Mouse (Mus musculus) cerebellum, adult 2 months (tissue): ENCODE results near the gene Fmnl2. TPM values are rescaled to one million over a fixed set of nuclear protein-coding genes. Genes with fewer than 3 reads are reported as not detected.

Source experiments
- DNase-seq, 2 experiments: peaks; one replicate each; pipeline ENCODE4 v3.0.0; 2021
- H3K27ac ChIP-seq: fragments of 200-500 bp; 2 replicates; pipeline ENCODE4 v1.5.1; 2012; ENCODE audit warnings: low read length, control low read depth, inconsistent platforms; ENCODE audit not compliant: insufficient read depth
- H3K27me3 ChIP-seq: fragments of 200-500 bp; 2 replicates; pipeline ENCODE4 v1.6.1; 2012; ENCODE audit warnings: inconsistent platforms, mild to moderate bottlenecking, low read length, moderate library complexity; ENCODE audit not compliant: control insufficient read depth, insufficient read depth
- H3K4me1 ChIP-seq: fragments of 200-500 bp; 2 replicates; pipeline ENCODE4 v1.6.1; 2011; ENCODE audit warnings: low read length; ENCODE audit not compliant: control insufficient read depth, insufficient read depth
- H3K4me3 ChIP-seq: fragments of 200-500 bp; replicated peaks from 2 replicates; pipeline ENCODE3; 2011; ENCODE audit warnings: mild to moderate bottlenecking, low read depth, low read length, control low read depth; ENCODE audit not compliant: insufficient read depth
- CTCF ChIP-seq: fragments of 200-500 bp; IDR thresholded peaks from 2 replicates; pipeline ENCODE4 v1.5.1; 2011; ENCODE audit warnings: low read depth, mild to moderate bottlenecking, control low read depth, low read length, moderate library complexity, borderline replicate concordance; ENCODE audit not compliant: insufficient read depth
- POLR2A ChIP-seq: fragments of 200-500 bp; IDR thresholded peaks from 2 replicates; pipeline ENCODE4 v1.6.1; 2011; ENCODE audit warnings: low read length, control low read depth, borderline replicate concordance; ENCODE audit not compliant: insufficient read depth
- WGBS: fragments of 180-500 bp; shearing (Covaris S2); methylation state at CpG from one replicate; pipeline ENCODE4 v1.1.7; 2018; 5-methylcytosine and 5-hydroxymethylcytosine counted together
- polyA plus RNA-seq: library from polyadenylated mRNA; depleted of rRNA; stranded (reverse); fragments of >200 nt; gene quantifications from 2 replicates; pipeline ENCODE4 v1.2.3, GENCODE M21; 2012

Gene Fmnl2
- polyA plus RNA-seq, 1 experiment: 25.3 TPM

- no peak for TF ChIP-seq POLR2A
- no peak for TF ChIP-seq CTCF
- no peak overlapping the region for H3K4me3 ChIP-seq
- H3K27ac ChIP-seq: no peak overlapping the region
- 62% methylated on average over 2 of the region's 2 CpGs for WGBS
- no peaks in the 10 kb centered on the region for H3K27me3 ChIP-seq
- DNase-seq: no peak
- H3K4me1 ChIP-seq: peaks cover 3% of the 10 kb centered on the region; the same call in 1 of the 2 replicates
Measured at GRCm38 (mm10) chr2:52887281-52887680, 29.6 kb downstream of the Fmnl2 start.

GRCm38 (mm10) chr2:52891115-52891514, 33.5 kb downstream of the Fmnl2 start:
- no peaks in the 10 kb centered on the region for H3K27me3 ChIP-seq
- no peak for TF ChIP-seq POLR2A
- no peak for TF ChIP-seq CTCF
- no peak overlapping the region for H3K4me3 ChIP-seq
- no peak overlapping the region for H3K27ac ChIP-seq
- peaks cover 11% of the 10 kb centered on the region for H3K4me1 ChIP-seq
- DNase-seq: no peak
- WGBS: 75% methylated on average over 8 of the region's 8 CpGs

DNA sequence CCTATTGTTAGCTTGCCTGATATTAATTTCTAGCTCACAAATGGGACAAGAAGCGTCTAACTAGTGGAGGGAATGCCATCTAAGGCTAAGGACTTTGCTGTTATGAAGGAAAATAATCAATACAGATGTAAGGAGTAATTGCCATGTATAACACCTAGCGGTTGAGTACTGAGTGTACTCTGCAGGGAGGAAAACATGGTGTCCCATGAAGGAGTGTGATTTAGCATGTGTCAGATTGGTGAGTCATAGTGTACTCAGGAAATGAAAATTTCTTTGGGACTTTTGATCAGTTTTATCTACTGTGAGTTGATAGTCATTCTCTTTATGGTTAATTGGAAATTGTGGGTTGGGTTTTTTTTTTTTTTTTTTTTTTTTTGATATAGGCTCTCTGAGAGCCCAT, 34.1 kb downstream of the Fmnl2 start:
- Histone ChIP-seq H3K4me3 (no peak overlapping the region), H3K27me3 (no peaks in the 10 kb centered on the region), H3K4me1 (peaks cover 11% of the 10 kb centered on the region), H3K27ac (no peak overlapping the region)
- WGBS: 93% methylated on average over 2 of the region's 2 CpGs
- TF ChIP-seq POLR2A (no peak), CTCF (no peak)
- DNase-seq: no peak

- 41% methylated on average over 6 of the region's 6 CpGs for WGBS
- H3K4me1 ChIP-seq: peaks cover 8% of the 10 kb centered on the region
- DNase-seq: peak in 1 of 2 experiments; percentile 41
Measured at GRCm38 (mm10) chr2:52894983-52895621, 37.4 kb downstream of the Fmnl2 start.

DNA sequence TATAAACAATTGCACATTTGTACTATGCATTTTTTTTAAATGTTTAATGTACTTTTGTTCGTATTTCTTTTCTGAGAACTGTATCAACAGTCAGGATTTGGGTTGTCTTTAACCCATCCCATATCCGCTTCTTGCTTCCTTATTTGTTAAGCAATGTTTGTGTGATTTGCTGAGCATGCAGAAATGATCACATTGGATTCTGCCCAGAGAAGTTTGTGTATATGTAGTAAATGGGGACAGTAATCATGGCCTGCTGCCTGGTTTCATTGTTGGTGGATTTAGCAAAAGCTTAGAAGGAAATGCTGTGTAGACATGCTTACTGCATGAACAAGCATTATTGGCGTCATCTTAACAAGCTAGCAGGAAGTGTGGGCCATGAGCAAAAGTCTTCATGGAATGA, 39.3 kb downstream of the Fmnl2 start:
- TF ChIP-seq POLR2A (no peak), CTCF (no peak)
- no peak for DNase-seq
- H3K4me1 ChIP-seq: peaks cover 11% of the 10 kb centered on the region
- no peak overlapping the region for H3K4me3 ChIP-seq
- H3K27me3 ChIP-seq: no peaks in the 10 kb centered on the region
- H3K27ac ChIP-seq: no peak overlapping the region
- 95% methylated on average over 3 of the region's 3 CpGs for WGBS

More at GRCm38 (mm10) chr2:52894983-52895621, 37.4 kb downstream of the Fmnl2 start:
- Histone ChIP-seq H3K27ac (no peak overlapping the region), H3K27me3 (no peaks in the 10 kb centered on the region), H3K4me3 (no peak overlapping the region)
- no peak for TF ChIP-seq CTCF
- TF ChIP-seq POLR2A: no peak

- Histone ChIP-seq H3K27ac (no peak overlapping the region), H3K27me3 (no peaks in the 10 kb centered on the region), H3K4me3 (no peak overlapping the region), H3K4me1 (peaks cover 3% of the 10 kb centered on the region; the same call in 1 of the 2 replicates)
- no peak for DNase-seq
- TF ChIP-seq CTCF (no peak), POLR2A (no peak)
- 98% methylated on average over 4 of the region's 4 CpGs for WGBS
Measured at GRCm38 (mm10) chr2:52900780-52901179, 43.1 kb downstream of the Fmnl2 start.

DNA sequence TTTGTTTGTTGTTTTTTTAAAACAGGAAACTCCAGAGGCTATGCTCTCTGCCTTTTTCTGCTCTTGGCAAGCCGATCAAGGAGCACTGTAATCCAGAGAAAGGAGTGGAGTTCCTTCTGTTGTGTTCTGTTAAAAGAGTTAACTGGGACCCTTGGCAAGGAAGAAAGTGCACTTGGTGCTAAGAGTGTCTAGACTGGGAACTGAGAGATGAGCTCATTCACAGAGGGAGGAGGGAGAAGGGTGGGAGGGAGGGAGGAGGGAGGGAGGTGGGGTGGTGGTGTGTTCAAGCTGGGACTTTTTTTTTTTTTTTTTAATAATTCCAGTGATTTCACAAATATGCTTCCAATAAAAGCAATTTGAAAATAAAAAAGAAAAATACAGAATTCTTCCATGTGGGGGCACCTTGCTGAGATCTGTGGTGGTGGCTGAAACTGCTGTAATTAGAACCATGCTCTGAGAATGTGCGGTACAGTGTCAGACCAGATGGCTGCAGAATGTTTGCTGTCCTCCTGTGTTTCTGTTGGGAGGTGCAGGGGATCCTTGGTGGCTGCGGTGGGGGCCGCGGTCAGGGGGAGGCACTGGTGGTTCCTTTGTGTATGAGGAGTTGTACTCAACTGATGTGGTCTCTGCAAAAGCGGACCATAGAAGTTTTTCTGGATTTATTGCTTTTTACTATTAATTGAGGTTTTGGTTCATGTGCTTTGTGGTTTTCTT, 43.8 kb downstream of the Fmnl2 start:
- Histone ChIP-seq H3K27me3 (no peaks in the 10 kb centered on the region), H3K27ac (no peak overlapping the region), H3K4me3 (no peak overlapping the region), H3K4me1 (peaks cover 3% of the 10 kb centered on the region; the same call in 1 of the 2 replicates)
- WGBS: 69% methylated on average over 6 of the region's 6 CpGs
- DNase-seq: peak; percentile 29 to 40
- no peak for TF ChIP-seq POLR2A
- no peak for TF ChIP-seq CTCF

DNA sequence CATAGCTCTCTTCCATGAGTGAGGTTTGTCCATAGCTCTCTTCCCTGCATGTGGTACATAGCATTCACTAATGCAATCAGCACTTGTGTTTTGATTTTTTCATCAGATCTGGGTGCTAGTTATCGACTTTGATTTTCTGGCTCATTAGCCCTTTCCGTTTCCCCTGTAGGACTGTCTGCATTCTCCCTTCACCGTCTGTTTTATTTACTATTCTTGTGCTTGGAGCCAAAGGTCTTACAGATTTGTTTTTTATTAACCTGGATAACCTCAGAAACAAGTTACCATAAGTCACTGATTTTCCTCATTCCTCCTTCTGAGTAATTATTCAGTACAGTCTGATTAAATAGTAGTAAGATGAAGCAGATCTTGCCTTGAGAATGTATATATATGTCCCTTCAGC, 44.8 kb downstream of the Fmnl2 start:
- peaks cover 3% of the 10 kb centered on the region; the same call in 1 of the 2 replicates for H3K4me1 ChIP-seq
- no peak overlapping the region for H3K27ac ChIP-seq
- H3K27me3 ChIP-seq: no peaks in the 10 kb centered on the region
- no peak for DNase-seq
- no peak for TF ChIP-seq CTCF
- TF ChIP-seq POLR2A: no peak
- H3K4me3 ChIP-seq: no peak overlapping the region
- 72% methylated on average over 3 of the region's 3 CpGs for WGBS
